Mouse (Mus musculus) heart, postnatal 10 days (tissue): ENCODE data around the gene Evc. TPM values are rescaled to one million over a fixed set of nuclear protein-coding genes. Genes with fewer than 3 reads are reported as not detected.

Experiments used
- DNase-seq, 2 experiments: peaks; one replicate each; pipeline ENCODE4 v3.0.0; 2021
- intact Hi-C: fragments of 180-260 bp; cut with DNase I; formaldehyde crosslinking; loops from one replicate; pipeline ENCODE4 v1.15.1; 2025
- total RNA-seq, 2 experiments: library from RNA; stranded (reverse); gene quantifications; 2 replicates each; pipeline ENCODE4 v1.2.3; 2021

Evc gene
- total RNA-seq, 2 experiments from 2014 or later = 6.0 to 10.0 TPM

- DNase-seq = peak; percentile 79 to 89
- intact Hi-C loops = no loop called here
These were observed 93.4 kb downstream of the Evc start for GRCm38 (mm10) chr5:37243169-37243886.

DNA sequence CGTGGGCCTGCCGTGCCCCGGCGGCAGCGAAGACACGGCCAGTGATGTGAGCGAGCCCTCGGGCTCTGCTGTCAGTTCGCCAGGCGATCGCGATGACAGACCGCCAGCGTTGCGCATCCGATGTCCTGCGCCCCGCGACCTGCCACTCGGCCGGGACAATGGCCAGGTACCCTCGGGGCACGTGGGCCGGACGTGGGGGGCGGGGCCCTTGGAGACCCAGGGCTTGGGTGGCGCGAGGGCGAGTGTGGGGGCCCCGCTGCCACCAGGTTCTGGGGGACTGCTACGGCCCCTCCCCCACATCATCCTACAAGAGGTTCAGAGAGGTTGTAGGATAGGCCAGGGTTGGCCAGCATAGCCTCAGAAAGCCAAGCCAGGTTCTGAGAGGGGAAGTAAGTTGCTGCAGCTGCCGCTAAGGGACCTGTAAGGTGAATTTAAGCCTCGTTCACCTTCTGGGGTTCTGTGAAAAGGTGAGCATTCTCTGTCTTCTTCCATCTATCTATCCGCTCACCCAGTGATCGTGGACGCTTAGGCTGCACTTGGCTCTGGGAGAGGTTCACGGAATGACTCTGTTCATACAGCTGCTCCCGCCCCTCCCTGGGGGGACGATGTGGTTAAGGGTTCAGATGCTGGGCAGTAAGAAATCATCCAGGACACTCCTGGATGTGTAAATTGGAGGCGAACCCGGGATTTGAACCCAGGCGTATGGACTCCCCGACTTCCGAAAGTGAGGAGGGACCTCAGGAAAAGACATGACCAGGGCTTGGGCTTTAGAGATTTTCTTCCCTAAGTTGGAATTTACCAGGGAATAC, 94.1 kb downstream of the Evc start:
- DNase-seq = no peak
- intact Hi-C loops = no loop called here

DNA sequence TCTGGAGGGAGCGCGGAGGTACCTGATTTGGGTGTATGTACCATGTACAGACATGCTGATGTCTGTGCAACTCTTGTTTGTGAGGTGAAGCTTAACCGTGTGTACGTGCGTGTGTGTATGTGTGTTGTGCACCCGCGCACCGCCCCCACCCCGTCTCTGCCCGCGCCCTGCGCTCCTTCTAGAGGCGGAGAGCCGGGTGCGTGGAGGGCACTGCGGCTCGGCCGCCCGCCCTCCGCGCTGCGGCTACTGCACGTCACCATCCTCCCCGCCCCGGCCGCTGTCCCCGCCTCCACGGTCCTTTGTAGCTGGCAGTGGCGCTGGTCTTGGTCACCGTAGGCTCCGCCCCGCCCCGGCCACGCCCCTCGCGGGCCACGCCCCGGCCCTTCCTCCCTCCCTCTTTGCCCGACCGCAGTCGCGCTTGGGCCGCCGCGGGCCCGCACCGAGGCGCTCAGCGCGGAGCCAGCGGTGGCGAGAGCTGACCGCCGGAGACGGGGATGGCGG, 95.0 kb downstream of the Evc start, which contains the start of gene Crmp1:
TSS of gene Crmp1 (plus strand) at position 290 of the 501 bp plus-strand sequence.
- DNase-seq = no peak
- intact Hi-C loops = no loop called here

DNA sequence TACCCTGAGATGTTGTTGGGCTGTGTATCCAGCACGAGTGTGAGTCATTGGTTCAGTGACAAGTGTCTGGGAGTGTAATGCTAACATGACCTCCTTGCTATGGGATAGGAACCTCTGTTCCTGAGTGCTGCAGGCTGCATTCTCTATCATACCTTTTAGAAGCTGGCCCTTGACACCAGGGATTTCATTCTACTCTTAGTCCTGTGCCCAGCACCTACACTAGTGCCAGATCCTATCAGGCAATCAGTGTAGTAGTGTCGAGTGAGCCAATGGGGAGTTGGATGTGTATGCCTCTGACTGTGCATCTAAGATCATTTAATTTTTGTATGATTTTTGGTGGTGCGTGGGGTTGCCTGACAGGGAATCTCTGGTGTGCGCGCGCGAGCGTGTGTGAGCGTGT, 95.5 kb downstream of the Evc start:
- intact Hi-C loops = no loop called here
- no peak for DNase-seq

DNA sequence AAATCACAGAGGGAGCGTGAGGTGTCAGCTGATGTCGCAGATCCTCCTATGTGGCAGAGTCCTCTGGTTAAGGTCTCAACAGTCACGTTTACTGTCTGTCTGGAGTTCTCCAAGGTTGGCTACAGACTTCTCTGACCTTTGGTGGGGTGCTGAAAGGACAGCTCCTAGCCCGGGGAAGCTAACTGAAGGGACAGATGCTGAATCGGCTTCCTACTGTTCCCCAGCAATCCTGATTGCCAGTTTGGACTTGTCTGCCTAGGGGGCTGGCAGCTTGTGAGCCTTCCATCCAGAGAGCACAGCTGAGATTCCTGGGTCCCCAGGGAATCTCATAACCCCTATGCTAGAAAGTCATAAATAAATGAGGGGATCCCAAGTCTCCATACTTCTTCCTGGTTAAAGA, 96.1 kb downstream of the Evc start:
- DNase-seq = peak; percentile 40 to 56
- intact Hi-C loops = no loop called here

Other genes with a start within 250 kb of the Evc start
- 1 to 10 TPM; 7.3 to 7.8 TPM for gene Crmp1, start 95.0 kb downstream of the Evc start, total RNA-seq
- 1 to 10 TPM; 5.2 to 5.7 TPM for gene Evc2, start 1.6 kb upstream of the Evc start, total RNA-seq